Mouse (Mus musculus): Measurements from ENCODE around the gene Prrc2b.

DNA sequence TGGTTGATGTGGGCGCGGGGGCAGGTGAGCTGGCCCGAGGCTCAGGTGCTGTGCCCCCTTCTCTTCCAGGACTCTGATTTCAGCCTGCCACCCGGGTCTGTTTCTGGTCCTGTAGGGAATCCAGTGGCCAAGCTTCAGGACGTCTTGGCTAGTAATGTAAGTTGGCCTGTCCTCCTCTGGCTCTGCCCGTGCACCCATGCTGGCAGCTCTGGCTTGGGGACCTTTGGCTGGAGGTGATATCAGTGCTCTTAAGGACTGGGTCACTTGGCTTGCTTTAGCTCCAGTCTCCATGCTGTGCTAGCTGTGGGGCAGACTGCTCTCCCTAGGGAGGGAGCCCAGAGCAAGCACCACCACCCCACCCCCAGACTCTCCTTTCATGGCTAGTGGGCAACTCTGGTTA lies 69.1 kb downstream of the Prrc2b start:
- TF ChIP-seq CTCF (IDR thresholded peaks at IDR 0.05) (no peak), POLR2A (IDR thresholded peaks at IDR 0.05; ENCODE audit: insufficient read depth, low read depth, low read length) (no peak), EP300 (IDR thresholded peaks at IDR 0.05; ENCODE audit: insufficient read depth, low read depth, low read length) (no peak)
